Mouse (Mus musculus): Measurements from ENCODE around the gene Krtap10-10. TPM values are rescaled to one million over a fixed set of nuclear protein-coding genes. Genes with fewer than 3 reads are reported as not detected.
"Not testable (repeated sequence)": the region's sequence is repeated elsewhere in the genome, so short reads cannot be mapped to it uniquely, and the experiment has no call there.

Gene Krtap10-10
- not detected in 2 replicates for polyA plus RNA-seq (2015; fragmentation: Nextera tagmentation; extraction: Ambion mirVana)

- ATAC-seq (ENCODE audit: insufficient read depth): no peak
- Histone ChIP-seq H3K9me3 (replicated peaks) (no peaks in the 10 kb centered on the region), H3K27ac (replicated peaks) (no peak within 1 kb of the TSS), H3K4me2 (no peak within 1 kb of the TSS), H3K9ac (no peak within 1 kb of the TSS), H3K27me3 (no peaks in the 10 kb centered on the region), H3K36me3 (replicated peaks) (no peaks in the 10 kb centered on the region), H3K4me1 (replicated peaks) (no peaks in the 10 kb centered on the region), H3K4me3 (replicated peaks) (no peak within 1 kb of the TSS)
- 53% methylated on average over 9 of the region's 9 CpGs for WGBS (ENCODE audit: insufficient replicate concordance)
Observed at GRCm38 (mm10) chr10:77835647-77836046, at the start of gene Krtap10-10. Gene Krtap10-10, plus strand, starts transcription at chr10:77835947.

- 57% methylated on average over 1 of the region's 1 CpGs for WGBS (ENCODE audit: insufficient replicate concordance)
- H3K9ac ChIP-seq; H3K27me3 ChIP-seq; H3K27ac ChIP-seq (replicated peaks); H3K9me3 ChIP-seq (replicated peaks); ATAC-seq (ENCODE audit: insufficient read depth); H3K4me3 ChIP-seq (replicated peaks); H3K4me1 ChIP-seq (replicated peaks); H3K36me3 ChIP-seq (replicated peaks); H3K4me2 ChIP-seq: not testable (repeated sequence)
Observed at GRCm38 (mm10) chr10:77787876-77788275, 47.9 kb upstream of the Krtap10-10 start, which contains the start of gene Gm7137. Gene Gm7137, minus strand, starts transcription at chr10:77788200.

- Histone ChIP-seq H3K27ac (replicated peaks) (no peak overlapping the region), H3K4me3 (replicated peaks) (no peak overlapping the region), H3K4me1 (replicated peaks) (no peaks in the 10 kb centered on the region), H3K27me3 (no peaks in the 10 kb centered on the region), H3K9ac (no peak overlapping the region), H3K4me2 (no peak overlapping the region), H3K36me3 (replicated peaks) (no peaks in the 10 kb centered on the region), H3K9me3 (replicated peaks) (no peaks in the 10 kb centered on the region)
- no peak for ATAC-seq (ENCODE audit: insufficient read depth)
- 59% methylated on average over 2 of the region's 2 CpGs for WGBS (ENCODE audit: insufficient replicate concordance)
Observed at GRCm38 (mm10) chr10:77788621-77789020, 47.1 kb upstream of the Krtap10-10 start.

- WGBS (ENCODE audit: insufficient replicate concordance): 23% methylated on average over 2 of the region's 2 CpGs
- H3K9me3 ChIP-seq (replicated peaks): no peaks in the 10 kb centered on the region
Observed at GRCm38 (mm10) chr10:77794976-77795375, 40.8 kb upstream of the Krtap10-10 start, which contains the start of gene Gm9639. Gene Gm9639, minus strand, starts transcription at chr10:77795076.

DNA sequence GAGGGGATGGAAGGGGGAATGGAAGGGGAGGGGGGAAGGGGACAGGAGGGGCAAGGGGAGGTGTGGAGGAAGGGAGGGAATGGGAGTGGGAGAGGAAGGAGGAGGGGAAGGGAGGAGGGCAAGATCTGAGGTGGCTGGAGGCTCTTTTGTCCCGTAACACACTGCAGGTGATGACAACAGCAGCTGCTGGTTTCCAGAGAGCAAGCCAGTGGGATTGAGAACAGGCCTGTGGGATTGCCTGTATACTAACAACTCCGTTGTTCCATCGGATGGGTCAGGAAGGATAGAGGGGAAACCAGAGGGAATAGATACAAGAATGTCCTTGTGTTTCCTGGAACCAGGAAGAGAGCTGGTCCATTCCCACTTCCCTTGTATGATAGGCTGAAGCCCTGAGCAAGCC, 38.1 kb upstream of the Krtap10-10 start:
- no peaks in the 10 kb centered on the region for H3K36me3 ChIP-seq (replicated peaks)

More at GRCm38 (mm10) chr10:77794976-77795375, 40.8 kb upstream of the Krtap10-10 start, which contains the start of gene Gm9639:
- Histone ChIP-seq H3K4me1 (replicated peaks) (no peaks in the 10 kb centered on the region), H3K4me2 (no peak within 1 kb of the TSS), H3K36me3 (replicated peaks) (no peaks in the 10 kb centered on the region), H3K27ac (replicated peaks) (no peak within 1 kb of the TSS), H3K27me3 (no peaks in the 10 kb centered on the region), H3K9ac (no peak within 1 kb of the TSS), H3K4me3 (replicated peaks) (no peak within 1 kb of the TSS)
- ATAC-seq (ENCODE audit: insufficient read depth): no peak

DNA sequence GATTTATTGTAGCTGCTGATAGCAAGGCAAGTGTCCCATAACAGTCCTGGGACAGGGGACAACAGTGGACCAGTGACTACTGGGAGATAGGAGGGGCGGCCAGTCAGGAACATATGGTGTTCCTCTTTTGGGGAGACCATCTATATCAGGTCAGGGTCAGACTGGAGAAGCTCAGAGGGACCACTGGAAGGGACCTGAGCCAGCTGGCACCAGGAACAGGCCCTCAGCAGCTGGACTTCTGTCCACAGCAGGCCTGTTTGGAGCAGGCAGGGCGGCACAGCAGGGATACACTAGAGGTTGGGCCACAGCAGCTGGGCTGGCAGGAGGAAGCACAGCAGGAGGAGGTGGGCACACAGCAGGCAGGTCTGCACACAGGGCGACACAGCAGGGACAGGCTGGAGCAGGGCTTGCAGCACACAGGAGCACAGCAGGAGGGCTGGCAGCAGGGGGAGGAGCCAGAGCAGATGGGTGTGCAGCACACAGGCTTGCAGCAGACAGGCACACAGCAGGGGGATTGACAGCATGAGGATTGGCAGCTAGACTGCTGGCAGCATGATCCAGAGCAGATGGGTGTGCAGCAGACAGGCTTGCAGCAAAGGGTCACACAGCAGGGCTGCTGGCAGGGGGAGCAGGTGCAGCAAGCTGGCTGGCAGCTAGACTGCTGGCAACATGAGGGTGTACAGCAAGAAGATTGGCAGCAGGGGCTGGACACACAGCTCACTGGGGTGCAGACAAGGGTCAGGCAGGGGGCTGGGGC, 37.4 kb upstream of the Krtap10-10 start:
- not testable (repeated sequence) for H3K9me3 ChIP-seq (replicated peaks); H3K27me3 ChIP-seq; H3K9ac ChIP-seq; H3K4me1 ChIP-seq (replicated peaks); ATAC-seq (ENCODE audit: insufficient read depth); H3K4me2 ChIP-seq; H3K27ac ChIP-seq (replicated peaks); H3K36me3 ChIP-seq (replicated peaks); H3K4me3 ChIP-seq (replicated peaks)
- whole genome bisulfite sequencing (ENCODE audit: insufficient replicate concordance): 43% methylated on average over 3 of the region's 3 CpGs

More for the DNA sequence above, 38.1 kb upstream of the Krtap10-10 start:
- H3K9ac ChIP-seq: no peak overlapping the region
- no peak overlapping the region for H3K27ac ChIP-seq (replicated peaks)
- H3K4me3 ChIP-seq (replicated peaks): no peak overlapping the region
- no peaks in the 10 kb centered on the region for H3K27me3 ChIP-seq
- no peaks in the 10 kb centered on the region for H3K4me1 ChIP-seq (replicated peaks)
- WGBS (ENCODE audit: insufficient replicate concordance): 33% methylated on average over 3 of the region's 3 CpGs
- no peaks in the 10 kb centered on the region for H3K9me3 ChIP-seq (replicated peaks)
- ATAC-seq (ENCODE audit: insufficient read depth): no peak
- H3K4me2 ChIP-seq: no peak overlapping the region

DNA sequence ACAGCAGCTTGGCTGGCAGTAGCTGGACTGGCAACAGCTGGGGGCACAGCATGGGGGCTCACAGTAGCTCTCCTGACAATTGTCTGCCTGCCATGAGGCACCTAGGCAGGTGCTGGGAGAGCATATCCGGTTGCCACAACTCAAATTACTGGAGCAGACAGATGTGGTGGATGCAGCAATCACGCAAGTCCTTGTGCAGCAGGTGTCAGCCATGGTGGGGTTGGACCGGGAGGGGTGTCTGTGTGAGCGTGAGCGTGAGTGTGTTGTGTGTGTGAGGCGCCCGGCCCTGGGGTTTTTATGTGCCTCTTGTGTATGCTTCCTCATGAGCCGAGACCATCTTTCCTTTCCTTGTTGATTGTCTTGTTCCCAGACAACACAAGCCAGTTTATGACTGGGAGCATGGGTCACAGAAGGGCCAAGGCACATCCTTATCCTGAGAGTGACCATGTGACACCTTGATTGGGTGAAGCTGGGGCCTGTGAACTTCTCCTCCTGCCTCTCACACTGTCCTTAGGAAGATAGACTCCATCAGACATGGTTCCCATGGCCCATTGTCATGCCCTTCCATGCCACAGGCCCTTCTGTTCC, 36.7 kb upstream of the Krtap10-10 start, which contains the start of gene Gm19668:
TSS of gene Gm19668 (minus strand) at position 213 of the 588 bp plus-strand sequence.
- 41% methylated on average over 8 of the region's 8 CpGs for WGBS (ENCODE audit: insufficient replicate concordance)

DNA sequence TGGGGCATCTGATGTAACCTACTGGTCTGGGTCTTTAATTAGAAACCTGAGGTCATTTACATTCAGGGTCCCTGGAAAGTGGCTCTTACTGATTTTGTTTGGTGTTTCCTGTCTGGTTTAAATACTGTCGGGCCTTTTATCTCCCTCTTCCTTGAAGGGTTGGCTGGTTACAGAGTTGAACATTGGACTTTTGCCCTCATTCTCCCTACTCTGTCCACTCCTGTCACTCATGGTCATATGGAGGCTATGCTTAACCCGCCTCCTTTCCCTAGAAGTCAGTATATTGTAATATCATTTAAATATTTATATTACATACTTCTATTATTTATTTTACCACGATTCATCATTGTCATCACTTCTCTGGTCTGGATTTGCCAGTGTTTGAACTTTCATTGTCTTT, 31.7 kb upstream of the Krtap10-10 start:
- no peaks in the 10 kb centered on the region for H3K4me1 ChIP-seq (replicated peaks)
- H3K36me3 ChIP-seq (replicated peaks): no peaks in the 10 kb centered on the region
- no peak overlapping the region for H3K4me3 ChIP-seq (replicated peaks)
- H3K9me3 ChIP-seq (replicated peaks): no peaks in the 10 kb centered on the region
- 34% methylated on average over 3 of the region's 3 CpGs for WGBS (ENCODE audit: insufficient replicate concordance)
- no peak overlapping the region for H3K9ac ChIP-seq
- H3K27me3 ChIP-seq: no peaks in the 10 kb centered on the region
- no peak overlapping the region for H3K27ac ChIP-seq (replicated peaks)
- ATAC-seq (ENCODE audit: insufficient read depth): no peak
- no peak overlapping the region for H3K4me2 ChIP-seq

More for the DNA sequence above, 36.7 kb upstream of the Krtap10-10 start, which contains the start of gene Gm19668:
- Histone ChIP-seq H3K27me3 (no peaks in the 10 kb centered on the region), H3K9ac (no peak within 1 kb of the TSS), H3K4me3 (replicated peaks) (no peak within 1 kb of the TSS), H3K9me3 (replicated peaks) (no peaks in the 10 kb centered on the region), H3K4me2 (no peak within 1 kb of the TSS), H3K36me3 (replicated peaks) (no peaks in the 10 kb centered on the region), H3K4me1 (replicated peaks) (no peaks in the 10 kb centered on the region), H3K27ac (replicated peaks) (no peak within 1 kb of the TSS)
- no peak for ATAC-seq (ENCODE audit: insufficient read depth)

DNA sequence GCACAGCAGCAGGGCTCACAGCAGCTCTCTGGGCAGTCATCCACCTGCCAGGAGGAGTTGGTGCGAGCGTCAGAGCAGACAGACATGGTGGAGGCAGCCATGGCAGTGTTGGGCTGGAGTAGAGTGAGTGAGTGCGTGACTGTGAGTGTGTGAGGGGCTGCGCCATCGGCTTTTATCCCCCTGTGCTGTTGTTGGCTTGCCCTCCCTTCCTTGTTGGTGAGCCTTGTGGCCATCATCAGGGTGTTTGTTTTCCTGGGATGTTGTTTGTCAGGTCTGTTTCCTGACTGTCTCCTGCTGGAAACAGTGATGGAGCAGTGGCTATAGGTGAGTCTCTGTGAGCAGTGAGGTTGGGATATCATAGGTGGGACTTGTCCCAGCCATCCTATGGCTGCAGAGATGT, 24.0 kb upstream of the Krtap10-10 start, which contains the start of gene Gm9507:
TSS of gene Gm9507 (minus strand) at position 101 of the 400 bp plus-strand sequence.
- Histone ChIP-seq H3K9ac (no peak within 1 kb of the TSS), H3K27ac (replicated peaks) (no peak within 1 kb of the TSS)
- WGBS (ENCODE audit: insufficient replicate concordance): 51% methylated on average over 5 of the region's 5 CpGs

GRCm38 (mm10) chr10:77814382-77814781, 21.4 kb upstream of the Krtap10-10 start, which contains the start of gene Gm2696:
Gene Gm2696, plus strand, starts transcription at chr10:77814682.
- Histone ChIP-seq H3K9me3 (replicated peaks) (no peaks in the 10 kb centered on the region), H3K4me2 (no peak within 1 kb of the TSS)
- WGBS (ENCODE audit: insufficient replicate concordance): 39% methylated on average over 4 of the region's 4 CpGs

More for the DNA sequence above, 24.0 kb upstream of the Krtap10-10 start, which contains the start of gene Gm9507:
- H3K4me2 ChIP-seq: no peak within 1 kb of the TSS
- no peak within 1 kb of the TSS for H3K4me3 ChIP-seq (replicated peaks)
- no peaks in the 10 kb centered on the region for H3K4me1 ChIP-seq (replicated peaks)
- H3K27me3 ChIP-seq: no peaks in the 10 kb centered on the region
- H3K36me3 ChIP-seq (replicated peaks): no peaks in the 10 kb centered on the region
- no peaks in the 10 kb centered on the region for H3K9me3 ChIP-seq (replicated peaks)
- no peak for ATAC-seq (ENCODE audit: insufficient read depth)

DNA sequence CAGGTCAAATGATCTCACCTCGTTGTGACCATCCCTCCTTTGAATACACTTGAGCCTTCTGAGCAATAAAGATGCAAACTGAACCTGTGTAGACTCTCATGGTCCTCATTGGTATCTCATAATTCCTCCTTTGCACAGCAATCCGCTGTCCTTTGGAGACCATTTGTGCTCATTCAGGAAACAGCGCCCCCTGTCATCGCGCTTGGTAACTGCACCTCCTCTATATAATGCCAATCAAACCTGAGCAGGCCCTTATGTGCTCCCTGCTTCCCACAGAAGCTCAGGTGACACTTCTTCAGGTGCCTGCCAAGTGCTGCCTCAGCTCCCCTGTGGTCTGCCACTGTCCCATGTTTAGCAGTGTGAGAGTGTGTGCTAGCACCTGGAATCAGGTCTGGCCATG, 20.2 kb upstream of the Krtap10-10 start:
- H3K4me3 ChIP-seq (replicated peaks): no peak overlapping the region
- no peak overlapping the region for H3K4me2 ChIP-seq
- H3K4me1 ChIP-seq (replicated peaks): no peaks in the 10 kb centered on the region
- H3K27me3 ChIP-seq: no peaks in the 10 kb centered on the region
- no peak overlapping the region for H3K9ac ChIP-seq
- ATAC-seq (ENCODE audit: insufficient read depth): no peak
- H3K27ac ChIP-seq (replicated peaks): no peak overlapping the region
- H3K36me3 ChIP-seq (replicated peaks): no peaks in the 10 kb centered on the region
- 25% methylated on average over 5 of the region's 5 CpGs for WGBS (ENCODE audit: insufficient replicate concordance)
- H3K9me3 ChIP-seq (replicated peaks): no peaks in the 10 kb centered on the region

More at GRCm38 (mm10) chr10:77814382-77814781, 21.4 kb upstream of the Krtap10-10 start, which contains the start of gene Gm2696:
- no peaks in the 10 kb centered on the region for H3K27me3 ChIP-seq
- no peak for ATAC-seq (ENCODE audit: insufficient read depth)
- no peaks in the 10 kb centered on the region for H3K36me3 ChIP-seq (replicated peaks)
- no peak within 1 kb of the TSS for H3K9ac ChIP-seq
- no peak within 1 kb of the TSS for H3K27ac ChIP-seq (replicated peaks)
- no peaks in the 10 kb centered on the region for H3K4me1 ChIP-seq (replicated peaks)
- no peak within 1 kb of the TSS for H3K4me3 ChIP-seq (replicated peaks)
